Mouse (Mus musculus): ENCODE measurements at regions not wholly inside any gene's neighbourhood (a gene's known extent, or its start where the extent isn't known, plus 50 kb on each side); places are given as distances from the start of the nearest gene placed in this dataset.

DNA sequence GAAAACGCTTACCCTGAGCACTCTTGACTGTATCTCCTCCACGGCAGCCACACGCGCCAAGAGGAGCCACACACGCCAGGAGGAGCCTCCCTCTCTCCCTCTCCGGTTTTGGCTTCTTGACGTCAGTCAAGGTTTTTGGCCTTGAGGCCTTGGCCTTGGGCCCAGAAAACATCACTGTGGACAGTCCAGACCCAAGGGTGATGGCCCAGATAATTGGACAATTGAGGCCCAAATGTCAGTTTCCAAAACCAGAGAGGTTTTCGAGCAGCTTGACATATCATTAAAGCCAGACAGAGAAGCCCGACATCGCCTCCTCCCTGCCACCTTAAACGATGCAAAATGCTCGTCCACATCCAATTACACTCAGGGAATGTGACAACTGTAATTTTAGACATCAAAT lies 65.4 kb upstream of the Aldh1a3 start:
- no peak for DNase-seq (ENCODE audit: low spot score in 2 of 2)

DNA sequence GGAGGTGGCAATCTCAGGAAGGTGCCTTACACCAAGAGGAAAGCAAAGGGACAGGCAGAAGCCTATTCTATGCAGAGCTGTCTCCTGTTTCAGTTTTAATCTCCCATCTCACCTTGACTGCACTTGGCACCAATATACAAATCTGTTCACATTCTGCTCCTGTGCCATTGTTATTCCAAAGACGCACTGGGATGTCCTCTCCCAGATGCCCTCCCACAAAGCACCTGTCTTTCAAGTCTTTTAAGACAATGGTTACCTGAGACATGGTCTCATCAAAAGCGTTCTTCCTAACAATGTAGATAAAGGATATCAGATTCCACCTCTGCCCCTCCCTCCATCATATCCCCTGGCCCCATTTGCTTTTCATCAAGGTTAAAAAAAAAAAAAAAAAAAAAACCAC lies 64.2 kb upstream of the Aldh1a3 start:
- no peak for DNase-seq (ENCODE audit: low spot score in 2 of 2)

DNA sequence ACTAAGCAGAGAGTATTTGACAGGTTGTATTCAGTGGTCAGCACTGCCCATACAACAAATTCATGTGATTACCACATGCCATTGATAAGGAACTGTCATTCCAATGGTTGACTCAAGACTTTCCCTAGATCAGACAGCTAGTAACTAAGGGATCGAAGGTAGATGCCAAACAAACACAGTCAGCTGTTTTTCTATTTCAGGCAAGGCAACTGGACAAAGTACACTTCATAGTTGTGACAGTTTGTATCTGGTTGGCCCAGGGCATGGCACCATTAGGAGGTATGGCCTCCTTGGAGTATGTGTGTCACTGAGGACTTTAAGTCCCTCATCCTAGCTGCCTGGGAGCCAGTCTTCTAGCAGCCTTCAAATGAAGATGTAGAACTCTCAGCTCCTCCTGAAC lies 62.8 kb upstream of the Aldh1a3 start:
- no peak for DNase-seq (ENCODE audit: low spot score in 2 of 2)

GRCm38 (mm10) chr7:66487751-66488150 lies 60.4 kb upstream of the Aldh1a3 start:
- no peak for DNase-seq (ENCODE audit: low spot score in 2 of 2)

- no peak for DNase-seq (ENCODE audit: low spot score in 2 of 2)
These were observed 53.1 kb upstream of the Aldh1a3 start for GRCm38 (mm10) chr7:66480446-66480845.

DNA sequence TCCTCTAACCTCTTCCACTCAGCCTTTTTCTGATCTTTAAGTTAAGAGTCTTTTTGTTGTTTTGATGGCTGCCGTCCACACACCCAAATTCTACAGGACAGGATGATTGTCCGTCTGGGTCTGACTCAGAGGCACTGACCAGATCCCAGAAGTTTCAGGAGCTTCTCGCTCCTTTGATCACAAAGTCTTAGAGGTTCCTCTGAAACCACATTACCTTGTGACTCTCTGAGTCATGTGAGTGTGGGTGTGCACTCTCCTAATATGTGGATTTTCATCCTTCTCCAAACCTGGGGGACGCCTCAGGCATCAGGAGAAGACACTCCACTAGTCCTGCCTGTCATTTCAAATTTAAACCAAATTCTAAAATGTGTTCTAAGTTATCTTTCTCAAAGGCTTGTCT lies 52.0 kb upstream of the Aldh1a3 start:
- no peak for DNase-seq (ENCODE audit: low spot score in 2 of 2)

DNA sequence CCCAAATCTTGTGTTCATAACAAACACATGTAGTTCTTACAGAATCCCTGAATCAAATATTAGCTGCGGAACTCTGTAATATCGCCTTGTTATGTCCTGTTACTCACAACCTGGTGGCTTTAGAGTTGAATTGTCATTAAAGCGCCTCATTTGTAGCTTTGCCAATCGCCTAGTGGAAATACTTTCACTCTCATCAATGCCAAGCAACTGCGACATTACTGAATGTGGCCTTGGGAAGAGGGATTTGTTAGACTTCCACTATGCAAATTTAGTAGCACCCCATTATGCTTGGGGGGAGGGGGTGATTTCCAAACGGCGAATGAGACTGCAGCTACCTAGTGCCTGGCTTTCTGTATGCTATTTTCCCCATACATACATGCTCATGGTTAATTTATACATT lies 50.8 kb upstream of the Aldh1a3 start:
- DNase-seq (ENCODE audit: low spot score in 2 of 2) = no peak

GRCm38 (mm10) chr7:66477475-66477874 lies 50.2 kb upstream of the Aldh1a3 start:
- peak in 1 of 2 experiments; percentile 3 for DNase-seq (ENCODE audit: low spot score in 2 of 2)
